Mouse (Mus musculus) MEL (cell line): ENCODE measurements around the gene Ccdc96. TPM values are rescaled to one million over a fixed set of nuclear protein-coding genes. Genes with fewer than 3 reads are reported as not detected.
A peak's percentile ranks its signal among the peaks of the same experiment; 100 is the strongest.

ENCODE experiments used
- DNase-seq: peaks from one replicate; pipeline ENCODE4 v3.0.0; 2011; ENCODE audit warnings: low read depth, low spot score
- H3K27ac ChIP-seq: 2 replicates; pipeline ENCODE4 v1.5.1; 2012; ENCODE audit warnings: low read depth, mild to moderate bottlenecking, control low read depth, low read length, moderate library complexity; ENCODE audit not compliant: control insufficient read depth
- H3K27me3 ChIP-seq, 2 experiments: fragments of 150-350 bp in 1 of 2; sonication (generic) in 1 of 2; 2 replicates each; pipeline ENCODE4 v1.6.1; 2012; ENCODE audit warnings: low read length in 2 of 2, mild to moderate bottlenecking in 2 of 2, improper control_type of control experiment in 1 of 2, moderate library complexity in 1 of 2; ENCODE audit not compliant: insufficient read depth in 2 of 2, control insufficient read depth in 1 of 2
- H3K36me3 ChIP-seq, 2 experiments: 2 replicates each; pipeline ENCODE4 v1.6.1; 2012 to 2014; ENCODE audit warnings: low read length in 2 of 2, improper control_type of control experiment in 1 of 2, inconsistent platforms in 1 of 2, mild to moderate bottlenecking in 1 of 2; ENCODE audit not compliant: insufficient read depth in 2 of 2, control insufficient read depth in 1 of 2
- H3K4me1 ChIP-seq, 2 experiments: fragments of 150-350 bp in 1 of 2; sonication (generic) in 1 of 2; 2 replicates each; pipeline ENCODE4 v1.6.1; 2012; ENCODE audit warnings: low read length in 2 of 2, improper control_type of control experiment in 1 of 2, mild to moderate bottlenecking in 1 of 2; ENCODE audit not compliant: insufficient read depth in 2 of 2, control insufficient read depth in 1 of 2
- H3K4me3 ChIP-seq, 2 experiments: fragments of 150-350 bp in 1 of 2; sonication (generic) in 1 of 2; 2 replicates each; pipeline ENCODE4 v1.5.1; 2012; ENCODE audit warnings: low read depth in 2 of 2, low read length in 2 of 2, mild to moderate bottlenecking in 2 of 2, moderate library complexity in 2 of 2, control low read depth in 1 of 2, improper control_type of control experiment in 1 of 2; ENCODE audit not compliant: control insufficient read depth in 1 of 2, insufficient read depth in 1 of 2
- H3K79me2 ChIP-seq: 2 replicates; pipeline ENCODE4 v1.6.1; 2012; ENCODE audit warnings: mild to moderate bottlenecking, low read length, moderate library complexity; ENCODE audit not compliant: control insufficient read depth, poor library complexity, insufficient read depth
- H3K9ac ChIP-seq: 2 replicates; pipeline ENCODE4 v1.6.1; 2012; ENCODE audit warnings: low read depth, mild to moderate bottlenecking, control low read depth, low read length, moderate library complexity; ENCODE audit not compliant: control insufficient read depth, poor library complexity, severe bottlenecking
- H3K9me3 ChIP-seq: fragments of 150-350 bp; sonication (generic); replicated peaks from 2 replicates; pipeline ENCODE4 v1.6.1; 2012; ENCODE audit warnings: mild to moderate bottlenecking, low read length, improper control_type of control experiment, moderate library complexity; ENCODE audit not compliant: insufficient read depth
- BHLHE40 ChIP-seq: IDR thresholded peaks from 2 replicates; pipeline ENCODE4 v1.6.1; 2012; ENCODE audit warnings: low read depth, mild to moderate bottlenecking, inconsistent platforms, low read length, improper control_type of control experiment, borderline replicate concordance
- CHD1 ChIP-seq: IDR thresholded peaks from 2 replicates; pipeline ENCODE4 v1.6.1; 2012; ENCODE audit warnings: low read depth, mild to moderate bottlenecking, inconsistent platforms, low read length, improper control_type of control experiment
- CTCF ChIP-seq, 3 experiments: IDR thresholded peaks in 2 of 3; conservative IDR thresholded peaks in 1 of 3; 2 replicates each; pipeline ENCODE4 v1.5.1; 2011 to 2012; ENCODE audit warnings: low read length in 3 of 3, low read depth in 2 of 3, mild to moderate bottlenecking in 2 of 3, improper control_type of control experiment in 1 of 3, inconsistent platforms in 1 of 3, mixed read lengths in 1 of 3, moderate library complexity in 1 of 3; ENCODE audit not compliant: control insufficient read depth in 1 of 3, insufficient read depth in 1 of 3, poor library complexity in 1 of 3, severe bottlenecking in 1 of 3
- ELF1 ChIP-seq: IDR thresholded peaks from 2 replicates; pipeline ENCODE4 v1.6.1; 2014; ENCODE audit warnings: low read depth, mild to moderate bottlenecking, inconsistent platforms, low read length, improper control_type of control experiment, moderate library complexity
- ETS1 ChIP-seq: IDR thresholded peaks from 2 replicates; pipeline ENCODE4 v1.6.1; 2012; ENCODE audit warnings: low read depth, mild to moderate bottlenecking, inconsistent platforms, low read length, improper control_type of control experiment, moderate library complexity
- GATA1 ChIP-seq: IDR thresholded peaks from 2 replicates; pipeline ENCODE4 v1.6.1; 2011; ENCODE audit warnings: low read depth, low read length, improper control_type of control experiment
- JUND ChIP-seq: IDR thresholded peaks from 2 replicates; pipeline ENCODE4 v1.6.1; 2011; ENCODE audit warnings: low read depth, mild to moderate bottlenecking, improper control_type of control experiment, low read length
- KAT2A ChIP-seq: conservative IDR thresholded peaks from 2 replicates; pipeline ENCODE4 v1.6.1; 2012; ENCODE audit warnings: low read depth, low read length, improper control_type of control experiment, inconsistent platforms
- MAFK ChIP-seq: IDR thresholded peaks from 2 replicates; pipeline ENCODE4 v1.6.1; 2011; ENCODE audit warnings: low read depth, mild to moderate bottlenecking, low read length, improper control_type of control experiment, borderline replicate concordance
- MAX ChIP-seq: IDR thresholded peaks from 2 replicates; pipeline ENCODE4 v1.6.1; 2011; ENCODE audit warnings: low read length, improper control_type of control experiment
- MAZ ChIP-seq: IDR thresholded peaks from 2 replicates; pipeline ENCODE4 v1.6.1; 2012; ENCODE audit warnings: low read depth, mild to moderate bottlenecking, inconsistent platforms, low read length, improper control_type of control experiment
- MEF2A ChIP-seq: IDR thresholded peaks from 2 replicates; pipeline ENCODE4 v1.6.1; 2014; ENCODE audit warnings: low read depth, mild to moderate bottlenecking, inconsistent platforms, low read length, improper control_type of control experiment; ENCODE audit not compliant: poor library complexity, insufficient replicate concordance, severe bottlenecking; ENCODE audit errors: extremely low read depth
- MXI1 ChIP-seq: IDR thresholded peaks from 2 replicates; pipeline ENCODE4 v1.6.1; 2011; ENCODE audit warnings: mild to moderate bottlenecking, low read depth, low read length, improper control_type of control experiment
- MYB ChIP-seq: IDR thresholded peaks from 2 replicates; pipeline ENCODE4 v1.6.1; 2011; ENCODE audit warnings: mild to moderate bottlenecking, low read depth, low read length, improper control_type of control experiment
- MYC ChIP-seq: IDR thresholded peaks from 2 replicates; pipeline ENCODE4 v1.6.1; 2011; ENCODE audit warnings: low read depth, mild to moderate bottlenecking, low read length, improper control_type of control experiment, moderate library complexity
- NELFE ChIP-seq: IDR thresholded peaks from 2 replicates; pipeline ENCODE4 v1.6.1; 2011; ENCODE audit warnings: low read depth, low read length, improper control_type of control experiment
- NRF1 ChIP-seq: IDR thresholded peaks from 2 replicates; pipeline ENCODE4 v1.6.1; 2014; ENCODE audit warnings: low read depth, mild to moderate bottlenecking, inconsistent platforms, low read length, improper control_type of control experiment, moderate library complexity; ENCODE audit not compliant: poor library complexity, insufficient read depth, severe bottlenecking
- POLR2A ChIP-seq, 2 experiments: IDR thresholded peaks; 2 replicates each; pipeline ENCODE4 v1.6.1; 2011 to 2012; ENCODE audit warnings: low read length in 2 of 2, mild to moderate bottlenecking in 2 of 2, control low read depth in 1 of 2, improper control_type of control experiment in 1 of 2, low read depth in 1 of 2, moderate library complexity in 1 of 2; ENCODE audit not compliant: control insufficient read depth in 1 of 2, insufficient read depth in 1 of 2, poor library complexity in 1 of 2
- POLR2AphosphoS2 ChIP-seq: IDR thresholded peaks from 2 replicates; pipeline ENCODE4 v1.6.1; 2011; ENCODE audit warnings: low read length, improper control_type of control experiment
- RAD21 ChIP-seq: IDR thresholded peaks from 2 replicates; pipeline ENCODE4 v1.6.1; 2011; ENCODE audit warnings: mild to moderate bottlenecking, low read depth, low read length, improper control_type of control experiment
- RCOR1 ChIP-seq: IDR thresholded peaks from 2 replicates; pipeline ENCODE4 v1.6.1; 2012; ENCODE audit warnings: low read depth, mild to moderate bottlenecking, inconsistent platforms, low read length, improper control_type of control experiment
- SIN3A ChIP-seq: IDR thresholded peaks from 2 replicates; pipeline ENCODE4 v1.6.1; 2012; ENCODE audit warnings: low read length, improper control_type of control experiment, inconsistent platforms
- TBP ChIP-seq: IDR thresholded peaks from 2 replicates; pipeline ENCODE4 v1.8.0; 2011; ENCODE audit warnings: low read depth, low read length, improper control_type of control experiment
- TCF12 ChIP-seq: IDR thresholded peaks from 2 replicates; pipeline ENCODE4 v1.6.1; 2014; ENCODE audit warnings: low read depth, mild to moderate bottlenecking, inconsistent platforms, low read length, improper control_type of control experiment, moderate library complexity
- UBTF ChIP-seq: IDR thresholded peaks from 2 replicates; pipeline ENCODE4 v1.6.1; 2012; ENCODE audit warnings: low read depth, mild to moderate bottlenecking, inconsistent platforms, low read length, improper control_type of control experiment, moderate library complexity, borderline replicate concordance; ENCODE audit not compliant: insufficient read depth
- USF1 ChIP-seq: IDR thresholded peaks from 2 replicates; pipeline ENCODE4 v1.6.1; 2014; ENCODE audit warnings: low read depth, mild to moderate bottlenecking, inconsistent platforms, low read length, improper control_type of control experiment, moderate library complexity
- USF2 ChIP-seq, 2 experiments: IDR thresholded peaks; 2 replicates each; pipeline ENCODE4 v1.6.1; 2011 to 2012; ENCODE audit warnings: improper control_type of control experiment in 2 of 2, low read length in 2 of 2, borderline replicate concordance in 1 of 2, inconsistent platforms in 1 of 2, low read depth in 1 of 2, mild to moderate bottlenecking in 1 of 2; ENCODE audit not compliant: insufficient read depth in 1 of 2
- ZKSCAN1 ChIP-seq: IDR thresholded peaks from 2 replicates; pipeline ENCODE4 v1.6.1; 2012; ENCODE audit warnings: low read depth, mild to moderate bottlenecking, inconsistent platforms, low read length, improper control_type of control experiment, moderate library complexity
- ZMIZ1 ChIP-seq: IDR thresholded peaks from 2 replicates; pipeline ENCODE4 v1.6.1; 2012; ENCODE audit warnings: low read depth, mild to moderate bottlenecking, inconsistent platforms, low read length, improper control_type of control experiment, moderate library complexity
- ZNF384 ChIP-seq: IDR thresholded peaks from 2 replicates; pipeline ENCODE4 v1.6.1; 2012; ENCODE audit warnings: low read depth, mild to moderate bottlenecking, inconsistent platforms, low read length, improper control_type of control experiment
- polyA plus RNA-seq, 2 experiments: library from polyadenylated mRNA; stranded (reverse) in 1 of 2; unstranded in 1 of 2; fragments of >175 nt in 1 of 2; fragments of >200 nt in 1 of 2; gene quantifications; 2 replicates each; pipeline versions ENCODE4 v1.2.1 to v1.2.4; 2012; ENCODE audit warnings: low replicate concordance in 2 of 2, low read depth in 1 of 2; ENCODE audit not compliant: insufficient read length in 2 of 2, insufficient read depth in 1 of 2, missing spikeins in 1 of 2
- total RNA-seq: library from RNA; depleted of rRNA; stranded (reverse); fragments of 300-350 nt; gene quantifications from 2 replicates; pipeline ENCODE4 v1.2.3, GENCODE M21; 2012

The Ccdc96 gene
- total and polyA plus RNA-seq, 3 experiments = 0.31 to 0.64 TPM; not detected in 1

DNA sequence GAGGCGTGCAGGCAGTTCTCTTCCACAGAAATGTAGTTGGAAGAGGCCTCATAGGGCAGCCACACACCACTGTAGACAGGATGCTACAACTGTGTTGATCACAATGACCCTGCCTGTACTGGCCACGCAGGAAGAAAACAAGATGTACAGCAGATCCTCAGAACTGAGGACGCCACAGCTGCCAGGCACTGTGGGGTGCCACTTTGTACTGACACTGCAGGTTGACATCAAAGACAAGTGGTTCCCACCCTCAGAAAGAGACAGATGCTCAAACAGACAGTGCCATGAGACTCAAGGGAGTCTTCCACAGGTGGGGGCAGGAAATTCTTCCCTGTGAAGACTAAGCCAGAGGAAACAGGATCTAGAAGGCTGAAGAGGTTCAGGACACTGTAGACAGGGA is 35.4 kb downstream of the Ccdc96 start:
- Histone ChIP-seq H3K36me3 (peaks cover 4 to 24% of the 10 kb centered on the region in 2 experiments), H3K4me3 (no peak overlapping the region), H3K27me3 (no peaks in the 10 kb centered on the region), H3K4me1 (peaks cover 12 to 21% of the 10 kb centered on the region in 2 experiments), H3K79me2 (no peaks in the 10 kb centered on the region), H3K27ac (no peak overlapping the region), H3K9ac (no peak overlapping the region), H3K9me3 (no peaks in the 10 kb centered on the region)
- TF ChIP-seq RAD21 = no peak
- no peak for TF ChIP-seq USF2 (IDR thresholded peaks at IDR 0.05; ENCODE audit: borderline replicate concordance in 1 of 2, insufficient read depth in 1 of 2, low read depth in 1 of 2, low read length in 2 of 2)
- no peak for TF ChIP-seq UBTF
- no peak for TF ChIP-seq POLR2A (IDR thresholded peaks at IDR 0.05; ENCODE audit: control insufficient read depth in 1 of 2, insufficient read depth in 1 of 2, low read depth in 1 of 2, low read length in 2 of 2, poor library complexity in 1 of 2)
- TF ChIP-seq MAX = no peak
- TF ChIP-seq JUND = no peak
- no peak for TF ChIP-seq POLR2AphosphoS2
- no peak for TF ChIP-seq MYB
- TF ChIP-seq USF1 = no peak
- TF ChIP-seq ELF1 = no peak
- no peak for TF ChIP-seq MYC
- TF ChIP-seq MXI1 = no peak
- no peak for TF ChIP-seq NELFE
- TF ChIP-seq SIN3A = no peak
- no peak for TF ChIP-seq ZMIZ1
- TF ChIP-seq MAFK = no peak
- TF ChIP-seq CHD1 = no peak
- TF ChIP-seq NRF1 = no peak
- no peak for TF ChIP-seq MEF2A
- no peak for DNase-seq

DNA sequence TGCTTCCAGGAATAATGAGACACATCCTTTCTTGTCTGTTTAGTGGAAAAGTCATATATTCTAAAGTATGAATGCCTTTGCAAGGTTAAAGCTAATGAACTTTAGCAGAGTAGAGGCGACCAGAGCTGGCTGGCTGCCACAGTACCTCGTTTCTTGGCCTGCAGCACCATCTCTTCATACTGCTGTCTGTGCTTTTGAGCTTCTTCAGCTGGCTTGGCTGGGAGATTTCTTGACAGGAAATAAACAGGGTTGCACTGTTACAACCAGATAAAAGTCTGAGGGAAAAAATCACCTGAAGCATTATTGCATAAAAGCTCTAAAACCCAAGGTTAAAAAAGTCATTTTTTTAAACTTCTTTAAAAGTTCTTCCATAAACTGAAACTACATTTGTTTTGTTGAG is 38.4 kb downstream of the Ccdc96 start:
- Histone ChIP-seq H3K9ac (no peak overlapping the region; the same call in 1 of the 2 replicates), H3K4me1 (peaks cover 12 to 23% of the 10 kb centered on the region in 2 experiments), H3K4me3 (no peak overlapping the region), H3K9me3 (no peaks in the 10 kb centered on the region), H3K27me3 (no peaks in the 10 kb centered on the region), H3K36me3 (peaks cover 3 to 21% of the 10 kb centered on the region in 2 experiments), H3K79me2 (no peaks in the 10 kb centered on the region), H3K27ac (peak overlapping the region; percentile 81)
- peak; percentile 85 for DNase-seq
- TF ChIP-seq UBTF (no peak), KAT2A (no peak; the same call in 1 of the 2 replicates), MEF2A (no peak), MYC (0 out of 2 replicates have a peak, but pooled peaks have one; percentile 15), MAZ (no peak), CHD1 (no peak), MAFK (no peak), POLR2AphosphoS2 (no peak), MXI1 (peak; percentile 77; the same call in 1 of the 2 replicates), USF1 (no peak), ZNF384 (peak; percentile 47), TCF12 (peak; percentile 85), RCOR1 (peak; percentile 77), MAX (peak; percentile 36), TBP (0 out of 2 replicates have a peak, but pooled peaks have one; percentile 29), POLR2A (IDR thresholded peaks at IDR 0.05; ENCODE audit: control insufficient read depth in 1 of 2, insufficient read depth in 1 of 2, low read depth in 1 of 2, low read length in 2 of 2, poor library complexity in 1 of 2) (no peak), CTCF (IDR thresholded peaks at IDR 0.05 in 2 of 3, conservative IDR thresholded peaks at IDR 0.05 in 1 of 3; ENCODE audit: control insufficient read depth in 1 of 3, insufficient read depth in 1 of 3, low read depth in 2 of 3, low read length in 3 of 3, poor library complexity in 1 of 3, severe bottlenecking in 1 of 3) (no peak), SIN3A (peak; percentile 91), ETS1 (peak; percentile 98), GATA1 (peak; percentile 72), BHLHE40 (peak; percentile 61; the same call in 1 of the 2 replicates), ZKSCAN1 (no peak)
